Mouse (Mus musculus) forebrain, embryonic 13.5 days (tissue): Measurements from ENCODE around the gene Fau. TPM values are rescaled to one million over a fixed set of nuclear protein-coding genes. Genes with fewer than 3 reads are reported as not detected.

ENCODE experiments used
- ATAC-seq: fragments of 200-750 bp; cut with Nextera tagmentation; 2 replicates; pipeline ENCODE4 v1.8.0; 2017
- H3K27ac ChIP-seq: fragments of 300-500 bp; sonication (generic); 2 replicates; pipeline ENCODE4 v1.5.1; 2015; ENCODE audit warnings: inconsistent platforms, mild to moderate bottlenecking, moderate library complexity
- H3K27me3 ChIP-seq: fragments of 300-500 bp; sonication (generic); 2 replicates; pipeline ENCODE4 v1.6.1; 2015; ENCODE audit warnings: mild to moderate bottlenecking, inconsistent platforms
- H3K36me3 ChIP-seq: fragments of 300-500 bp; sonication (generic); 2 replicates; pipeline ENCODE4 v1.6.1; 2015; ENCODE audit warnings: mild to moderate bottlenecking, inconsistent platforms; ENCODE audit not compliant: poor library complexity, severe bottlenecking
- H3K4me1 ChIP-seq: fragments of 300-500 bp; sonication (generic); 2 replicates; pipeline ENCODE4 v1.6.1; 2015; ENCODE audit warnings: inconsistent platforms
- H3K4me2 ChIP-seq: fragments of 300-500 bp; sonication (generic); 2 replicates; pipeline ENCODE4 v1.6.1; 2015; ENCODE audit warnings: inconsistent platforms, mild to moderate bottlenecking, moderate library complexity
- H3K4me3 ChIP-seq: fragments of 300-500 bp; sonication (generic); 2 replicates; pipeline ENCODE4 v1.5.1; 2015; ENCODE audit warnings: mild to moderate bottlenecking, inconsistent platforms
- H3K9ac ChIP-seq: fragments of 300-500 bp; sonication (generic); 2 replicates; pipeline ENCODE4 v1.6.1; 2015; ENCODE audit warnings: mild to moderate bottlenecking, inconsistent platforms
- H3K9me3 ChIP-seq: fragments of 300-500 bp; sonication (generic); replicated peaks from 2 replicates; pipeline ENCODE4 v1.6.1; 2016; ENCODE audit warnings: inconsistent platforms
- WGBS: fragments of 180-500 bp; shearing (Covaris S2); methylation state at CpG from one replicate; pipeline ENCODE4 v1.1.7; 2015; 5-methylcytosine and 5-hydroxymethylcytosine counted together
- polyA plus RNA-seq: library from polyadenylated mRNA; unstranded; fragments of >200 nt; fragmentation: Nextera tagmentation; extraction: Ambion mirVana; gene quantifications from 2 replicates; pipeline ENCODE4 v1.2.1, GENCODE M21; 2015

Fau gene
- polyA plus RNA-seq, 1 experiment from 2014 or later, result 758 TPM

- Histone ChIP-seq H3K36me3 (peaks cover 48% of the 10 kb centered on the region), H3K4me1 (peaks cover 27% of the 10 kb centered on the region), H3K4me3 (peak overlapping the region; percentile 95), H3K27me3 (no peaks in the 10 kb centered on the region), H3K27ac (no peak overlapping the region), H3K9ac (peak overlapping the region; percentile 95), H3K4me2 (peak overlapping the region; percentile 99), H3K9me3 (no peaks in the 10 kb centered on the region)
- no peak for ATAC-seq
- WGBS, result 91% methylated on average over 8 of the region's 8 CpGs
Observed at GRCm38 (mm10) chr19:6047899-6048166, 9.8 kb upstream of the Fau start.

GRCm38 (mm10) chr19:6048681-6049410 is 8.8 kb upstream of the Fau start:
- H3K4me3 ChIP-seq, result no peak overlapping the region; the same call in 1 of the 2 replicates

GRCm38 (mm10) chr19:6052516-6052915 is 5.1 kb upstream of the Fau start:
- Histone ChIP-seq H3K9me3 (no peaks in the 10 kb centered on the region), H3K4me2 (no peak overlapping the region), H3K4me3 (no peak overlapping the region), H3K27me3 (no peaks in the 10 kb centered on the region), H3K27ac (no peak overlapping the region), H3K9ac (no peak overlapping the region), H3K36me3 (peaks cover 79% of the 10 kb centered on the region), H3K4me1 (peaks cover 25% of the 10 kb centered on the region)
- no peak for ATAC-seq
- 87% methylated on average over 7 of the region's 7 CpGs for WGBS

More at GRCm38 (mm10) chr19:6048681-6049410, 8.8 kb upstream of the Fau start:
- Histone ChIP-seq H3K27ac (no peak overlapping the region), H3K4me2 (peak overlapping the region; percentile 99; the same call in 1 of the 2 replicates), H3K9me3 (no peaks in the 10 kb centered on the region), H3K36me3 (peaks cover 59% of the 10 kb centered on the region), H3K4me1 (peaks cover 27% of the 10 kb centered on the region), H3K9ac (no peak overlapping the region), H3K27me3 (no peaks in the 10 kb centered on the region)
- WGBS, result 91% methylated on average over 11 of the region's 11 CpGs
- no peak for ATAC-seq

GRCm38 (mm10) chr19:6054296-6054695 is 3.3 kb upstream of the Fau start:
- H3K4me2 ChIP-seq, result no peak overlapping the region
- peaks cover 21% of the 10 kb centered on the region for H3K4me1 ChIP-seq
- H3K4me3 ChIP-seq, result no peak overlapping the region
- H3K9ac ChIP-seq, result no peak overlapping the region
- WGBS, result 88% methylated on average over 5 of the region's 5 CpGs
- no peak for ATAC-seq
- no peak overlapping the region for H3K27ac ChIP-seq
- peaks cover 73% of the 10 kb centered on the region for H3K36me3 ChIP-seq
- no peaks in the 10 kb centered on the region for H3K27me3 ChIP-seq
- H3K9me3 ChIP-seq, result no peaks in the 10 kb centered on the region

GRCm38 (mm10) chr19:6056696-6057095 is 948 bp upstream of the Fau start:
- Histone ChIP-seq H3K27me3 (no peaks in the 10 kb centered on the region), H3K4me2 (peak overlapping the region; percentile 81), H3K9me3 (no peaks in the 10 kb centered on the region), H3K27ac (no peak overlapping the region), H3K36me3 (peaks cover 60% of the 10 kb centered on the region), H3K4me3 (peak overlapping the region; percentile 87), H3K4me1 (peaks cover 28% of the 10 kb centered on the region), H3K9ac (peak overlapping the region; percentile 95)
- ATAC-seq, result no peak
- WGBS, result 43% methylated on average over 4 of the region's 4 CpGs

GRCm38 (mm10) chr19:6058513-6058912 is 869 bp downstream of the Fau start:
- Histone ChIP-seq H3K27me3 (no peaks in the 10 kb centered on the region), H3K4me1 (peaks cover 47% of the 10 kb centered on the region), H3K27ac (no peak overlapping the region), H3K36me3 (peaks cover 42% of the 10 kb centered on the region), H3K9ac (peak overlapping the region; percentile 95), H3K4me3 (peak overlapping the region; percentile 87), H3K4me2 (peak overlapping the region; percentile 86), H3K9me3 (no peaks in the 10 kb centered on the region)
- no peak for ATAC-seq
- WGBS, result 44% methylated on average over 5 of the region's 5 CpGs

GRCm38 (mm10) chr19:6058966-6059365 is 1.3 kb downstream of the Fau start:
- WGBS, result 91% methylated on average over 5 of the region's 5 CpGs
- no peak for ATAC-seq
- Histone ChIP-seq H3K4me3 (peak overlapping the region; percentile 87), H3K9me3 (no peaks in the 10 kb centered on the region), H3K36me3 (peaks cover 37% of the 10 kb centered on the region), H3K27ac (no peak overlapping the region), H3K9ac (peak overlapping the region; percentile 95), H3K4me2 (peak overlapping the region; percentile 86), H3K27me3 (no peaks in the 10 kb centered on the region), H3K4me1 (peaks cover 47% of the 10 kb centered on the region)

GRCm38 (mm10) chr19:6061021-6061533 is 3.4 kb downstream of the Fau start, which contains the start of gene Znhit2:
TSS of gene Znhit2 (plus strand) at chr19:6061192.
- WGBS, result 1% methylated on average over 58 of the region's 58 CpGs
- peaks cover 51% of the 10 kb centered on the region for H3K4me1 ChIP-seq

GRCm38 (mm10) chr19:6061641-6062302 is 4.1 kb downstream of the Fau start:
- Histone ChIP-seq H3K27ac (peak overlapping the region; percentile 97), H3K36me3 (peaks cover 18% of the 10 kb centered on the region), H3K9me3 (no peaks in the 10 kb centered on the region), H3K4me1 (peaks cover 51% of the 10 kb centered on the region), H3K9ac (peak overlapping the region; percentile 99), H3K27me3 (no peaks in the 10 kb centered on the region), H3K4me2 (peak overlapping the region; percentile 100), H3K4me3 (peak overlapping the region; percentile 89)
- 1% methylated on average over 43 of the region's 44 CpGs for WGBS
- no peak for ATAC-seq

More at GRCm38 (mm10) chr19:6061021-6061533, 3.4 kb downstream of the Fau start, which contains the start of gene Znhit2:
- H3K9ac ChIP-seq, result peak within 1 kb of the TSS; percentile 99
- peak within 1 kb of the TSS; percentile 89 for H3K4me3 ChIP-seq
- H3K4me2 ChIP-seq, result peak within 1 kb of the TSS; percentile 100
- peak within 1 kb of the TSS; percentile 97 for H3K27ac ChIP-seq
- ATAC-seq, result peak; percentile 63
- no peaks in the 10 kb centered on the region for H3K27me3 ChIP-seq
- H3K9me3 ChIP-seq, result no peaks in the 10 kb centered on the region
- peaks cover 18% of the 10 kb centered on the region for H3K36me3 ChIP-seq

- no peak for ATAC-seq
- peak overlapping the region; percentile 89 for H3K4me3 ChIP-seq
- no peaks in the 10 kb centered on the region for H3K27me3 ChIP-seq
- H3K4me1 ChIP-seq, result peaks cover 54% of the 10 kb centered on the region
- H3K9me3 ChIP-seq, result no peaks in the 10 kb centered on the region
- WGBS, result 72% methylated on average over 5 of the region's 5 CpGs
- peak overlapping the region; percentile 100 for H3K4me2 ChIP-seq
- no peak overlapping the region for H3K27ac ChIP-seq
- H3K9ac ChIP-seq, result peak overlapping the region; percentile 99
- H3K36me3 ChIP-seq, result peaks cover 18% of the 10 kb centered on the region
Observed at GRCm38 (mm10) chr19:6062418-6062817, 4.8 kb downstream of the Fau start.

GRCm38 (mm10) chr19:6063081-6063480 is 5.4 kb downstream of the Fau start:
- H3K9ac ChIP-seq, result peak overlapping the region; percentile 26; the same call in 1 of the 2 replicates
- no peak for ATAC-seq
- H3K4me3 ChIP-seq, result no peak overlapping the region
- H3K27ac ChIP-seq, result no peak overlapping the region
- 95% methylated on average over 6 of the region's 6 CpGs for WGBS
- peak overlapping the region; percentile 100 for H3K4me2 ChIP-seq
- H3K27me3 ChIP-seq, result no peaks in the 10 kb centered on the region
- no peaks in the 10 kb centered on the region for H3K9me3 ChIP-seq
- peaks cover 57% of the 10 kb centered on the region for H3K4me1 ChIP-seq
- peaks cover 18% of the 10 kb centered on the region for H3K36me3 ChIP-seq

GRCm38 (mm10) chr19:6066571-6066970 is 8.9 kb downstream of the Fau start:
- H3K4me3 ChIP-seq, result peak overlapping the region; percentile 51
- H3K36me3 ChIP-seq, result peaks cover 29% of the 10 kb centered on the region
- peak overlapping the region; percentile 96 for H3K4me2 ChIP-seq
- H3K4me1 ChIP-seq, result peaks cover 44% of the 10 kb centered on the region
- H3K27ac ChIP-seq, result peak overlapping the region; percentile 87
- H3K9ac ChIP-seq, result peak overlapping the region; percentile 80
- WGBS, result 27% methylated on average over 5 of the region's 5 CpGs
- no peak for ATAC-seq
- no peaks in the 10 kb centered on the region for H3K27me3 ChIP-seq
- no peaks in the 10 kb centered on the region for H3K9me3 ChIP-seq
